Mouse (Mus musculus) embryonic facial prominence, embryonic 14.5 days (tissue): ENCODE data around the gene Tnfsfm13. TPM values are rescaled to one million over a fixed set of nuclear protein-coding genes. Genes with fewer than 3 reads are reported as not detected.

Source experiments
- ATAC-seq: fragments of 200-750 bp; cut with Nextera tagmentation; 2 replicates; pipeline ENCODE4 v1.8.0; 2017; ENCODE audit warnings: low read depth, moderate number of reproducible peaks, moderate TSS enrichment
- DNase-seq: peaks from one replicate; pipeline ENCODE4 v3.0.0-alpha.2; 2015; ENCODE audit warnings: low spot score
- H3K27ac ChIP-seq: fragments of 300-500 bp; sonication (generic); replicated peaks from 2 replicates; pipeline ENCODE4 v1.5.1; 2014; ENCODE audit warnings: low read depth, mild to moderate bottlenecking, low read length, moderate library complexity
- H3K27me3 ChIP-seq: fragments of 300-500 bp; sonication (generic); replicated peaks from 2 replicates; pipeline ENCODE4 v1.6.1; 2014; ENCODE audit warnings: low read length; ENCODE audit not compliant: control insufficient read depth, insufficient read depth
- H3K36me3 ChIP-seq: fragments of 300-500 bp; sonication (generic); 2 replicates; pipeline ENCODE4 v1.6.1; 2014; ENCODE audit warnings: low read length, mixed read lengths; ENCODE audit not compliant: control insufficient read depth, insufficient read depth
- H3K4me1 ChIP-seq: fragments of 300-500 bp; sonication (generic); 2 replicates; pipeline ENCODE4 v1.6.1; 2014; ENCODE audit warnings: antibody characterized with exemption, low read length; ENCODE audit not compliant: control insufficient read depth, insufficient read depth
- H3K4me2 ChIP-seq: fragments of 300-500 bp; sonication (generic); 2 replicates; pipeline ENCODE4 v1.6.1; 2014; ENCODE audit warnings: low read depth, mild to moderate bottlenecking, low read length, moderate library complexity, mixed read lengths
- H3K4me3 ChIP-seq: fragments of 300-500 bp; sonication (generic); 2 replicates; pipeline ENCODE4 v1.5.1; 2014; ENCODE audit warnings: low read depth, mild to moderate bottlenecking, low read length
- H3K9ac ChIP-seq: fragments of 300-500 bp; sonication (generic); 2 replicates; pipeline ENCODE4 v1.6.1; 2014; ENCODE audit warnings: low read depth, mild to moderate bottlenecking, low read length, moderate library complexity, mixed read lengths
- H3K9me3 ChIP-seq: fragments of 300-500 bp; sonication (generic); 2 replicates; pipeline ENCODE4 v1.6.1; 2016; ENCODE audit warnings: low read length; ENCODE audit not compliant: control insufficient read depth
- WGBS: fragments of 180-500 bp; shearing (Covaris S2); extraction: QIAGEN DNeasy Blood & Tissue Kit; methylation state at CpG from one replicate; pipeline ENCODE4 v1.1.7; 2014; 5-methylcytosine and 5-hydroxymethylcytosine counted together
- polyA plus RNA-seq: library from polyadenylated mRNA; unstranded; fragments of >200 nt; fragmentation: Nextera tagmentation; extraction: Ambion mirVana; gene quantifications from 2 replicates; pipeline ENCODE4 v1.2.1, GENCODE M21; 2014

The Tnfsfm13 gene
- polyA plus RNA-seq, 1 experiment from 2014 or later: 6.0 TPM

GRCm38 (mm10) chr11:69686377-69686776 is 9.5 kb downstream of the Tnfsfm13 start:
- H3K36me3 ChIP-seq: no peaks in the 10 kb centered on the region
- peaks cover 26% of the 10 kb centered on the region for H3K4me1 ChIP-seq
- H3K27me3 ChIP-seq: no peaks in the 10 kb centered on the region
- no peaks in the 10 kb centered on the region for H3K9me3 ChIP-seq
- peak overlapping the region; percentile 71; the same call in 1 of the 2 replicates for H3K27ac ChIP-seq
- no peak for ATAC-seq
- no peak overlapping the region; the same call in 1 of the 2 replicates for H3K4me2 ChIP-seq
- peak overlapping the region; percentile 30; the same call in 1 of the 2 replicates for H3K9ac ChIP-seq
- DNase-seq: peak; percentile 70
- WGBS: 12% methylated on average over 4 of the region's 4 CpGs
- no peak overlapping the region for H3K4me3 ChIP-seq

GRCm38 (mm10) chr11:69685526-69686148 is 10.3 kb downstream of the Tnfsfm13 start, which contains the start of gene Tnfsf13:
Gene Tnfsf13 (minus strand): TSS chr11:69685784.
- no peak for ATAC-seq

GRCm38 (mm10) chr11:69684936-69685335 is 11.0 kb downstream of the Tnfsfm13 start:
- Histone ChIP-seq H3K4me3 (no peak overlapping the region), H3K36me3 (peaks cover 4% of the 10 kb centered on the region; the same call in 1 of the 2 replicates), H3K9ac (no peak overlapping the region), H3K9me3 (no peaks in the 10 kb centered on the region), H3K27me3 (no peaks in the 10 kb centered on the region), H3K4me1 (peaks cover 36% of the 10 kb centered on the region), H3K27ac (no peak overlapping the region), H3K4me2 (no peak overlapping the region)
- DNase-seq (no peak), ATAC-seq (no peak)
- 86% methylated on average over 6 of the region's 6 CpGs for WGBS

More at GRCm38 (mm10) chr11:69685526-69686148, 10.3 kb downstream of the Tnfsfm13 start, which contains the start of gene Tnfsf13:
- DNase-seq: peak; percentile 49
- peak within 1 kb of the TSS; percentile 71 for H3K27ac ChIP-seq
- no peak within 1 kb of the TSS for H3K4me3 ChIP-seq
- no peaks in the 10 kb centered on the region for H3K9me3 ChIP-seq
- H3K27me3 ChIP-seq: no peaks in the 10 kb centered on the region
- 65% methylated on average over 10 of the region's 10 CpGs for WGBS
- H3K36me3 ChIP-seq: no peaks in the 10 kb centered on the region
- H3K4me1 ChIP-seq: peaks cover 29% of the 10 kb centered on the region
- H3K9ac ChIP-seq: peak within 1 kb of the TSS; percentile 30; the same call in 1 of the 2 replicates
- H3K4me2 ChIP-seq: peak within 1 kb of the TSS; percentile 15

GRCm38 (mm10) chr11:69684128-69684745 is 11.7 kb downstream of the Tnfsfm13 start:
- DNase-seq (no peak), ATAC-seq (no peak)
- Histone ChIP-seq H3K27ac (peak overlapping the region; percentile 97), H3K9ac (0 out of 2 replicates have a peak overlapping the region, but pooled peaks have one; percentile 63), H3K4me3 (no peak overlapping the region), H3K36me3 (peaks cover 8% of the 10 kb centered on the region; the same call in 1 of the 2 replicates), H3K4me2 (no peak overlapping the region), H3K4me1 (peaks cover 36% of the 10 kb centered on the region), H3K9me3 (no peaks in the 10 kb centered on the region), H3K27me3 (no peaks in the 10 kb centered on the region)
- 80% methylated on average over 12 of the region's 12 CpGs for WGBS

GRCm38 (mm10) chr11:69683576-69683975 is 12.3 kb downstream of the Tnfsfm13 start:
- peaks cover 15% of the 10 kb centered on the region for H3K36me3 ChIP-seq
- peak overlapping the region; percentile 75; the same call in 1 of the 2 replicates for H3K4me3 ChIP-seq
- no peaks in the 10 kb centered on the region for H3K27me3 ChIP-seq
- H3K9ac ChIP-seq: peak overlapping the region; percentile 63
- ATAC-seq: no peak
- no peak for DNase-seq
- H3K9me3 ChIP-seq: no peaks in the 10 kb centered on the region
- peaks cover 36% of the 10 kb centered on the region for H3K4me1 ChIP-seq
- peak overlapping the region; percentile 75 for H3K4me2 ChIP-seq
- peak overlapping the region; percentile 97 for H3K27ac ChIP-seq
- 71% methylated on average over 7 of the region's 7 CpGs for WGBS

GRCm38 (mm10) chr11:69682840-69683533 is 12.9 kb downstream of the Tnfsfm13 start:
- ATAC-seq (peak; percentile 41), DNase-seq (peak; percentile 95)
- Histone ChIP-seq H3K36me3 (peaks cover 21% of the 10 kb centered on the region), H3K4me2 (peak overlapping the region; percentile 75), H3K9me3 (no peaks in the 10 kb centered on the region), H3K4me3 (peak overlapping the region; percentile 75), H3K4me1 (peaks cover 36% of the 10 kb centered on the region), H3K27ac (peak overlapping the region; percentile 97), H3K27me3 (no peaks in the 10 kb centered on the region), H3K9ac (peak overlapping the region; percentile 91)
- WGBS: 8% methylated on average over 12 of the region's 12 CpGs

GRCm38 (mm10) chr11:69682209-69682839 is 13.6 kb downstream of the Tnfsfm13 start:
- H3K36me3 ChIP-seq: peaks cover 28% of the 10 kb centered on the region
- H3K4me1 ChIP-seq: peaks cover 36% of the 10 kb centered on the region
- peak overlapping the region; percentile 91 for H3K9ac ChIP-seq
- peak overlapping the region; percentile 75 for H3K4me2 ChIP-seq
- no peaks in the 10 kb centered on the region for H3K9me3 ChIP-seq
- peak overlapping the region; percentile 75 for H3K4me3 ChIP-seq
- no peak for DNase-seq
- 0 out of 2 replicates have a peak, but pooled peaks have one; percentile 1 for ATAC-seq
- H3K27me3 ChIP-seq: no peaks in the 10 kb centered on the region
- WGBS: 26% methylated on average over 24 of the region's 24 CpGs
- H3K27ac ChIP-seq: peak overlapping the region; percentile 97
